Mouse (Mus musculus): ENCODE results near the gene Rfc1. TPM values are rescaled to one million over a fixed set of nuclear protein-coding genes. Genes with fewer than 3 reads are reported as not detected.

The Rfc1 gene
- 70.1 and 70.5 TPM in 2 replicates for polyA plus RNA-seq (2015; fragmentation: Nextera tagmentation; extraction: Ambion mirVana)

GRCm38 (mm10) chr5:65335298-65336074, at the start of gene Rfc1:
Gene Rfc1, minus strand, starts transcription at chr5:65335670.
- Histone ChIP-seq H3K4me3 (peak within 1 kb of the TSS; percentile 92), H3K4me2 (peak within 1 kb of the TSS; percentile 71), H3K36me3 (ENCODE audit: poor library complexity, severe bottlenecking) (0 out of 2 replicates have a peak, but pooled peaks cover 6% of the 10 kb centered on the region), H3K9ac (peak within 1 kb of the TSS; percentile 80), H3K27ac (peak within 1 kb of the TSS; percentile 76), H3K4me1 (peaks cover 18% of the 10 kb centered on the region), H3K9me3 (replicated peaks) (no peaks in the 10 kb centered on the region), H3K27me3 (no peaks in the 10 kb centered on the region)
- ATAC-seq, result peak; percentile 98
- under 1% methylated on average over 65 of the region's 65 CpGs for WGBS

GRCm38 (mm10) chr5:65374746-65375145, 39.3 kb upstream of the Rfc1 start:
- H3K4me3 ChIP-seq, result no peak overlapping the region
- no peak overlapping the region for H3K4me2 ChIP-seq
- WGBS, result 88% methylated on average over 7 of the region's 7 CpGs
- no peaks in the 10 kb centered on the region for H3K9me3 ChIP-seq (replicated peaks)
- no peak overlapping the region for H3K27ac ChIP-seq
- H3K9ac ChIP-seq, result no peak overlapping the region
- ATAC-seq, result no peak
- no peaks in the 10 kb centered on the region for H3K27me3 ChIP-seq
- no peaks in the 10 kb centered on the region for H3K4me1 ChIP-seq
- no peaks in the 10 kb centered on the region for H3K36me3 ChIP-seq (ENCODE audit: poor library complexity, severe bottlenecking)

GRCm38 (mm10) chr5:65371551-65371950, 36.1 kb upstream of the Rfc1 start:
- no peaks in the 10 kb centered on the region for H3K9me3 ChIP-seq (replicated peaks)
- ATAC-seq, result no peak

GRCm38 (mm10) chr5:65367837-65368236, 32.4 kb upstream of the Rfc1 start:
- no peaks in the 10 kb centered on the region for H3K27me3 ChIP-seq
- WGBS, result 90% methylated on average over 11 of the region's 11 CpGs
- no peak overlapping the region for H3K4me3 ChIP-seq
- no peak overlapping the region for H3K27ac ChIP-seq
- H3K4me2 ChIP-seq, result no peak overlapping the region
- H3K9ac ChIP-seq, result no peak overlapping the region
- no peaks in the 10 kb centered on the region for H3K36me3 ChIP-seq (ENCODE audit: poor library complexity, severe bottlenecking)
- ATAC-seq, result no peak
- H3K4me1 ChIP-seq, result no peaks in the 10 kb centered on the region
- no peaks in the 10 kb centered on the region for H3K9me3 ChIP-seq (replicated peaks)

More at GRCm38 (mm10) chr5:65371551-65371950, 36.1 kb upstream of the Rfc1 start:
- no peaks in the 10 kb centered on the region for H3K27me3 ChIP-seq
- no peak overlapping the region for H3K4me2 ChIP-seq
- H3K4me3 ChIP-seq, result no peak overlapping the region
- H3K27ac ChIP-seq, result no peak overlapping the region
- WGBS, result 97% methylated on average over 7 of the region's 7 CpGs
- H3K9ac ChIP-seq, result no peak overlapping the region
- no peaks in the 10 kb centered on the region for H3K36me3 ChIP-seq (ENCODE audit: poor library complexity, severe bottlenecking)
- H3K4me1 ChIP-seq, result no peaks in the 10 kb centered on the region

- WGBS, result 94% methylated on average over 3 of the region's 3 CpGs
- no peak overlapping the region for H3K4me2 ChIP-seq
- H3K27me3 ChIP-seq, result no peaks in the 10 kb centered on the region
- H3K4me3 ChIP-seq, result no peak overlapping the region
- no peak for ATAC-seq
- no peaks in the 10 kb centered on the region for H3K36me3 ChIP-seq (ENCODE audit: poor library complexity, severe bottlenecking)
- H3K9ac ChIP-seq, result no peak overlapping the region
- no peaks in the 10 kb centered on the region for H3K4me1 ChIP-seq
- no peaks in the 10 kb centered on the region for H3K9me3 ChIP-seq (replicated peaks)
- H3K27ac ChIP-seq, result no peak overlapping the region
Observed at GRCm38 (mm10) chr5:65357771-65358170, 22.3 kb upstream of the Rfc1 start.

- Histone ChIP-seq H3K4me2 (no peak overlapping the region), H3K36me3 (ENCODE audit: poor library complexity, severe bottlenecking) (no peaks in the 10 kb centered on the region), H3K27me3 (no peaks in the 10 kb centered on the region), H3K9me3 (replicated peaks) (no peaks in the 10 kb centered on the region), H3K4me1 (no peaks in the 10 kb centered on the region), H3K27ac (no peak overlapping the region), H3K4me3 (no peak overlapping the region), H3K9ac (no peak overlapping the region)
- 89% methylated on average over 6 of the region's 6 CpGs for WGBS
- no peak for ATAC-seq
Observed at GRCm38 (mm10) chr5:65356851-65357250, 21.4 kb upstream of the Rfc1 start.

GRCm38 (mm10) chr5:65354985-65355384, 19.5 kb upstream of the Rfc1 start:
- Histone ChIP-seq H3K27me3 (no peaks in the 10 kb centered on the region), H3K4me3 (no peak overlapping the region), H3K9ac (no peak overlapping the region), H3K36me3 (ENCODE audit: poor library complexity, severe bottlenecking) (no peaks in the 10 kb centered on the region), H3K4me2 (no peak overlapping the region), H3K4me1 (no peaks in the 10 kb centered on the region), H3K9me3 (replicated peaks) (no peaks in the 10 kb centered on the region), H3K27ac (no peak overlapping the region)
- 78% methylated on average over 5 of the region's 5 CpGs for WGBS
- no peak for ATAC-seq

- no peaks in the 10 kb centered on the region for H3K27me3 ChIP-seq
- ATAC-seq, result no peak
- H3K9me3 ChIP-seq (replicated peaks), result no peaks in the 10 kb centered on the region
- H3K9ac ChIP-seq, result no peak overlapping the region
- no peak overlapping the region for H3K27ac ChIP-seq
- no peak overlapping the region for H3K4me2 ChIP-seq
- no peaks in the 10 kb centered on the region for H3K4me1 ChIP-seq
- H3K4me3 ChIP-seq, result no peak overlapping the region
- H3K36me3 ChIP-seq (ENCODE audit: poor library complexity, severe bottlenecking), result no peaks in the 10 kb centered on the region
- 90% methylated on average over 3 of the region's 3 CpGs for WGBS
Observed at GRCm38 (mm10) chr5:65354097-65354496, 18.6 kb upstream of the Rfc1 start.

- no peaks in the 10 kb centered on the region for H3K9me3 ChIP-seq (replicated peaks)
- no peaks in the 10 kb centered on the region for H3K4me1 ChIP-seq
- WGBS, result 79% methylated on average over 10 of the region's 10 CpGs
- no peak overlapping the region for H3K27ac ChIP-seq
- ATAC-seq, result no peak
- no peak overlapping the region for H3K4me3 ChIP-seq
- no peak overlapping the region for H3K4me2 ChIP-seq
- H3K9ac ChIP-seq, result no peak overlapping the region
- no peaks in the 10 kb centered on the region for H3K27me3 ChIP-seq
- no peaks in the 10 kb centered on the region for H3K36me3 ChIP-seq (ENCODE audit: poor library complexity, severe bottlenecking)
Observed at GRCm38 (mm10) chr5:65350508-65350907, 15.0 kb upstream of the Rfc1 start.

- Histone ChIP-seq H3K4me3 (no peak within 1 kb of the TSS), H3K27me3 (no peaks in the 10 kb centered on the region), H3K9ac (no peak within 1 kb of the TSS), H3K9me3 (replicated peaks) (no peaks in the 10 kb centered on the region), H3K27ac (no peak within 1 kb of the TSS), H3K36me3 (ENCODE audit: poor library complexity, severe bottlenecking) (no peaks in the 10 kb centered on the region), H3K4me1 (no peaks in the 10 kb centered on the region), H3K4me2 (peak within 1 kb of the TSS; percentile 4; the same call in 1 of the 2 replicates)
- WGBS, result 50% methylated on average over 15 of the region's 15 CpGs
- no peak for ATAC-seq
Observed at GRCm38 (mm10) chr5:65348168-65348567, 12.7 kb upstream of the Rfc1 start, which contains the start of gene Klb. Gene Klb, plus strand, starts transcription at chr5:65348314.

- no peaks in the 10 kb centered on the region for H3K27me3 ChIP-seq
- H3K4me1 ChIP-seq, result peaks cover 4% of the 10 kb centered on the region; the same call in 1 of the 2 replicates
- H3K9ac ChIP-seq, result no peak overlapping the region
- H3K36me3 ChIP-seq (ENCODE audit: poor library complexity, severe bottlenecking), result no peaks in the 10 kb centered on the region
- 68% methylated on average over 4 of the region's 4 CpGs for WGBS
- no peak overlapping the region for H3K4me2 ChIP-seq
- no peak overlapping the region for H3K27ac ChIP-seq
- no peaks in the 10 kb centered on the region for H3K9me3 ChIP-seq (replicated peaks)
- H3K4me3 ChIP-seq, result no peak overlapping the region
- ATAC-seq, result no peak
Observed at GRCm38 (mm10) chr5:65340167-65340566, 4.7 kb upstream of the Rfc1 start.

- H3K27me3 ChIP-seq, result no peaks in the 10 kb centered on the region
- H3K9ac ChIP-seq, result no peak overlapping the region
- no peaks in the 10 kb centered on the region for H3K9me3 ChIP-seq (replicated peaks)
- no peak overlapping the region for H3K4me3 ChIP-seq
- peaks cover 18% of the 10 kb centered on the region for H3K4me1 ChIP-seq
- no peak overlapping the region for H3K27ac ChIP-seq
- no peak overlapping the region for H3K4me2 ChIP-seq
- no peaks in the 10 kb centered on the region for H3K36me3 ChIP-seq (ENCODE audit: poor library complexity, severe bottlenecking)
- ATAC-seq, result no peak
- WGBS, result 85% methylated on average over 6 of the region's 6 CpGs
Observed at GRCm38 (mm10) chr5:65338394-65338793, 2.9 kb upstream of the Rfc1 start.

- peaks cover 18% of the 10 kb centered on the region for H3K4me1 ChIP-seq
- peak overlapping the region; percentile 71 for H3K4me2 ChIP-seq
- 29% methylated on average over 4 of the region's 4 CpGs for WGBS
- no peak overlapping the region for H3K27ac ChIP-seq
- no peaks in the 10 kb centered on the region for H3K9me3 ChIP-seq (replicated peaks)
- peak overlapping the region; percentile 80; the same call in 1 of the 2 replicates for H3K9ac ChIP-seq
- ATAC-seq, result peak; percentile 16
- 0 out of 2 replicates have a peak, but pooled peaks cover 6% of the 10 kb centered on the region for H3K36me3 ChIP-seq (ENCODE audit: poor library complexity, severe bottlenecking)
- H3K4me3 ChIP-seq, result peak overlapping the region; percentile 92
- no peaks in the 10 kb centered on the region for H3K27me3 ChIP-seq
Observed at GRCm38 (mm10) chr5:65336075-65336355, 545 bp upstream of the Rfc1 start.

Measured in forebrain, embryonic 13.5 days (tissue).